Mouse (Mus musculus): ENCODE data around the gene Gpx3.

DNA sequence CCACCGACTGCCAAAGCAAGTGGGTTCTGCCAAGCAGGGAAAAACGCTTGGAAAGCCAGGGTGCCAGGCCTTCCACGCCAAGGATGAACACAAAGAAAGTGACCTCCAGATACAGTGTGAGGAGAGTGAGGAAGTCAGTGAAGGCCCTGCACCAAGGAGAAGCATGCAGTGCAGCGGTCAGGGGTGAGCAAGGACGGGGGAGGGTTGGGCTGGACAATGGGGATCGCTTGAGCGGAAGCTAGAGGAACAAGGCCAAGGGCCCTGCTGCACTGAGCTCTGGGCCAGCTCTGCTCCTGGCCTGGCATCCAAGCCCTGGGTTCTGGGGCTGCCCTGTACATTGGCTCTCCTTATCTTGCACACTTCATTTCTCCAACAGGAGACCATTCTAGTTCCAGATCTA lies 37.8 kb downstream of the Gpx3 start:
- no peak for TF ChIP-seq CTCF (IDR thresholded peaks at IDR 0.05; ENCODE audit: borderline replicate concordance, control insufficient read depth, extremely low read depth, insufficient read depth, low read length, poor library complexity)
- TF ChIP-seq POLR2A (IDR thresholded peaks at IDR 0.05; ENCODE audit: control insufficient read depth, extremely low read depth, insufficient read depth, low read length, poor library complexity) = no peak

Data from thymus, adult 2 months (tissue).